Mouse (Mus musculus): ENCODE measurements around the gene Pigp. TPM values are rescaled to one million over a fixed set of nuclear protein-coding genes. Genes with fewer than 3 reads are reported as not detected.
"Not testable (repeated sequence)": the region's sequence is repeated elsewhere in the genome, so short reads cannot be mapped to it uniquely, and the experiment has no call there.

Gene Pigp
- polyA plus RNA-seq, 1 experiment, result 25.5 TPM

DNA sequence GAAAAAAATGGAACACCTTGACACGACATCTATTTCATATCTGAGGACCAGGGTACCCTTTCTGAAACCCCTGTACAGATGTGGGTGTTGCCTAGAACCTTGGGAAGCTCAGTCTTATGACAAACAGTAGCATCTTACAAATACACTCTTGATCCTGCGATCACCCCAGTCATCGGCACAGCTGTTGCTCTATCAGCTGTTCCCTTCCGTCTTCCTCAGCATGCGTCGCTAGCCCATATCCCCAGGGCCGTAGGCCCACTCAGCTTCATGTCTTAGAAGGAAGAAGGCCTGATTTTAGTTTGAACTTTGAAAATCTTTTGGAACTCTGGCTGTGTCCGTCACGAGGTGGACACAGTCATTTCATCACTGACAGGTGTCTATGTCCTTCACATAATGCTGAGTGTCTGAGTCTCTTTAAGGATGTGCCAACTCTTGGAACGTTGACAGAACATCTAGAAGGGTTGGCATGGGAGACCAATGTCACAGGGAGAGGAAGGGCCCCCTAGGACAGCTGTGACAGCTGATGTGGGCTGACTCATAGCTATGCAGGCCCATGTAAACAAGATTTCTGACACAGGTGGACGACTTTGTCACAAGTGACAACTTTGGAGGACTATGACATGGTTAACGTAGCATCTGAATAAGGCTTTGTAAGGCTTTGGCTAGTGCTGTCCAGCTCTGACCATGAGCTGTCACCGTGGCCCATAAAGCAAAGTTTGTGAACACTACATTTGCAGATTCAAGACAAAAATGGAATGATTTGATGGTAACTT is 10.9 kb downstream of the Pigp start:
- 77% methylated on average over 13 of the region's 13 CpGs for WGBS
- DNase-seq (ENCODE audit: low read depth, low spot score), result no peak

DNA sequence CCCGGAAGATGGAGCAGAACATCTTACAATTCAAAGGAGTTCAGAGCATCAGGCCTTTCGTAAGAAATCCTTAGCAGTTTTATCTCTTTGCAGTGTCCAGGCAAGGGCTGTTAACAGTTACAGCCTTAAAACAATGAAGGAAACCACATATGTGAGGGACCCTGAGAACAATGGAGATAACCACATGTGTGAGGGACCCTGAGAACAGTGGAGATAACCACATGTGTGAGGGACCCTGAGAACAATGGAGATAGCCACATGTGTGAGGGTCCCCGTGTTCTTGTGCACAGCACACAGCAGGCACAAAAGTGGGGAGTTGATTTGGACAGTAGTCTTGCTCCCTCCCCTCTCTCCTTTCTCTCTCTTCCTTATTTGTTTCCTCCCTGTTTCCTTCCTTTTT is 13.6 kb downstream of the Pigp start:
- WGBS, result 91% methylated on average over 3 of the region's 3 CpGs
- no peak for DNase-seq (ENCODE audit: low read depth, low spot score)

DNA sequence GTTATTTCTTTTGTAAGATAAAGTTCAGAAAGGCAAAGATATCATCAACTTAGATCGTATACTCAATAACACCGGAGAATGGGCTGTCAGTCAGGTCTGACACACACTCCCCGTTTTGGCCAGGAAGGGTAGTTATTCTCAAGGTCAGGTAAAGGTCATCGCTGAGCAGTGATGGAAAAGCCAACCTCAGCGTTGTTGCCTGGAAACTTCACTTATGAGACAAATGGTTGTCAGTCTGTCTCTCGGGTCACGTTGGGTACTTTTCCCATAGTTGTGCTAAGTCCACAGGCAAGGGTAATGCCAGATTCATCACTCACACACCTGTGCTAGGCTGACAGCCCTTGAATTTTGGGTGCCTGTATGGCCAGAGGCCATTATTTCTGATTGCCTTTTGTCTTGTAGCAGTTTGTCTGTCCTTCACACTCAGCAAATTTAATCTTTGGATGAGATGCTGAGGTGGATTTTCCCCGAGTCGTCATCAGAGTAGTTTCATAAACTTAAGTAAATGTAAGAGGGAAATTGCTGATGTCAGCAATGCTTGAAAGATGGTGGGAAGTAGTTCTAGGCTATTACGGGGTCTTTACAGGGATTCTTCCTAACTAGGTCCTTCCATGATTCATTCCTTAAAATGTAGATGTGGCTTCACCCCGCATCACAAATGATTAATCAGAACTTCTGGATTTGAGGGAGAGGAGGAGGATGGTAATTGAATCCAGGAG is 14.7 kb downstream of the Pigp start:
- 62% methylated on average over 11 of the region's 11 CpGs for WGBS
- DNase-seq (ENCODE audit: low read depth, low spot score), result no peak

DNA sequence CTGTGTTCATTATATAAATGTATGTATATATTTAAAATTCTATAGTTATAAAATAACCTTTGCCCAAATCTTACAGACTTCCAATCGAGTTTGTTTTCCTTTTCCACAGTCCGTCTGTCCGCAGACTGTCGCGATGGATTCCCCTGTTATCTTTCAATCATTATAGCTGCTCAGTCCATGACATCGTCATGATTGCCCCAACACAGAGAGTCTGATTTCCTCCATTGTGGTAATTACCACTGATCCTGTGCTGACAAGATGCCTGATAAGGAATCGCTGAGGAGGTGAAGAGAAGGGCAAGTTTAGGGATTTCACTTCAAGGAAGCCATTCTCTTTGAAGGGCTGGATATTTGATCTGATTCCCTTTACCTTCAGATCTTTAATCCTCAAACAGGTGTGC is 15.6 kb downstream of the Pigp start:
- WGBS, result 31% methylated on average over 7 of the region's 7 CpGs

GRCm38 (mm10) chr16:94354450-94354849 is 17.2 kb downstream of the Pigp start:
- no peak for DNase-seq (ENCODE audit: low read depth, low spot score)
- 29% methylated on average over 9 of the region's 9 CpGs for WGBS

More for the DNA sequence above, 15.6 kb downstream of the Pigp start:
- no peak for DNase-seq (ENCODE audit: low read depth, low spot score)

DNA sequence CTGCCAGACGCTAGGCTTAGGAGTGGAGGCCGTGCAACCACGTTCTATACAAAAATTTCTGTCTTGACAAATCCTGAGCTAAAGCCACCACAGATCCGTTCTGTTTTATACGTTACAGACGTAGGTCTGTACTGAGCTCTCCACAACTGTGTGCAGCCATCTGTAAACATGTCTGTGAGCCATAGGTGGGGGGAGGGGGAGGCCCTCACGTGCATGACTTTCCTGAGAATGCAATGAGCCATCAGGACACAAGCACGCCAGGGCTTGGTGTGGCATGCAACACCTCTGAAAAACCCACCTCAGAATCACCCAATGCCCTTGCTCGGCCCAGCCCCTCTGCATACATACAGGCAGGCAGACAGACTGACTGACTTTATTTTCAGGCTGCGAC is 21.4 kb downstream of the Pigp start:
- WGBS, result 68% methylated on average over 10 of the region's 10 CpGs
- DNase-seq (ENCODE audit: low read depth, low spot score), result no peak

DNA sequence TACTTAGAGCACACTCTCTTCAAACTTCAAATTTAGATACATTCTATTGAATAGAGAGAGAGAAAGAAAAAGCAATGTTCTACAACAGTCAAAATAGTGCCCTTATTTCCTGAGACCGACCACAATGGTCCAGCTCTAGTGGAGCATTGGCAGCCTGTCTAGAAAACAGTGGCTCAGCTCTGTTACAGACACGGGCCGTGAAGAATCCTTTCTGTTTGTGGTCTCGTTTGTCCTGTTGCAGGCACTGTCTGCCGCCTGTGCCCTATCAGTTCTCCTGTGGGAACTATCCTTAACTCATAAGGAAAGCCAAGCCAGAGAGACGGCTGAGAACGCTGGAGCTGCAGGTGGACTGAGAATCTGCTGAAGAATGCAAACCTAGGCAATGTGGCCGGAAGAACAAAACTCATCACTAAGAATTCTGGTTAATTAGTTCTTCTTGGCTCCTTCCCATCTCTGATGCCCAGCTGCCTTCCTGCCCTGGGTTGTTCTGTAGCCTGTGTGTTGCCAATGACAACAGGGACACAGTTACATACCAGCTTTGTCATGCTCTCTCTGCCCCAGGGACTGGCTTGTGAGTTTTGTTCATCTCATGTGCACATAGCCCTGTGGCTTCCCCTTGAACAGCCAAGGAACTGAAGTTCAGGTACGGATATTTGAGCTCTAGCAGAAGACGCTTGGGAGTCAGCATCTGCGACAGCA is 21.9 kb downstream of the Pigp start:
- WGBS, result 57% methylated on average over 11 of the region's 11 CpGs
- no peak for DNase-seq (ENCODE audit: low read depth, low spot score)

DNA sequence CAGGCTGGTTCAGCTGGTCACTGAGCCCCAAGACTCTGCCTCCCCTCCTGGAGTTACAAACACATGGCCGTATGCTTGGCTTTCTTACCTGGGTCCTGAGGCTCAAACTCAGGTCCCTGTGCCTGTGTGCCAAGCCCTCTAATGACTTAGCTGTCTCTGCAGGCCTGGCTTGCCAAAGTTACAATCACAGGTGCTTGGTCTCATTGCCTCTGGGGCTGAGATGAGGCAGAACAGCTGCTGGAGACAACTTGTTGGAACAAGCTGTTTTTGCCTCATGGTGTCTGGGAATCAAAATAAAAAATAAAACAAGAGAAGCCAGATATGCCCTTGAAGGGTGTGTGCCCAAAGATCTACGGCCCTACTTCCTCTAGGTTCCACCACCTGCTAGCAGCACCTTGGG is 22.9 kb downstream of the Pigp start:
- no peak for DNase-seq (ENCODE audit: low read depth, low spot score)
- WGBS, result 73% methylated on average over 2 of the region's 2 CpGs

GRCm38 (mm10) chr16:94347080-94347731 is 24.4 kb downstream of the Pigp start:
- 71% methylated on average over 7 of the region's 7 CpGs for WGBS
- no peak for DNase-seq (ENCODE audit: low read depth, low spot score)

DNA sequence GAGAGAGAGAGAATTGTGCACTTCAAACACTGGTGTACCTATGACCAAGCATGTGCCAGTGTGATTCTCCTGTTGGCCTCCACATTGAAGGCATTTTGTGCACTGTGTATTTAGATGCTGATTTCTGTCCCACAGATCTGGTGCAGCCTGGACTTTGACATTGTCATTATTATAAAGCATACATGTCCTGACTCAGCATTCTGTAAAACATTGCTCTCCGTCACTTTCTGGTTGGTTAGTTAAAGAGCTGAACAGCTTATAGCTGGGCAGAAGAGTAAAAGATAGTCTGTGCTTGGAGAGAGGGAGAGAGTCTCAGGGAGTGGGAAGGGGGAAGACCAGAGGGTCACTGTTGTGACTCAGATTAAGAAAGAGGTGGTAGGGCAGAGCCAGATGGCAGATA is 25.9 kb downstream of the Pigp start:
- no peak for DNase-seq (ENCODE audit: low read depth, low spot score)
- WGBS, result 74% methylated on average over 1 of the region's 1 CpGs

DNA sequence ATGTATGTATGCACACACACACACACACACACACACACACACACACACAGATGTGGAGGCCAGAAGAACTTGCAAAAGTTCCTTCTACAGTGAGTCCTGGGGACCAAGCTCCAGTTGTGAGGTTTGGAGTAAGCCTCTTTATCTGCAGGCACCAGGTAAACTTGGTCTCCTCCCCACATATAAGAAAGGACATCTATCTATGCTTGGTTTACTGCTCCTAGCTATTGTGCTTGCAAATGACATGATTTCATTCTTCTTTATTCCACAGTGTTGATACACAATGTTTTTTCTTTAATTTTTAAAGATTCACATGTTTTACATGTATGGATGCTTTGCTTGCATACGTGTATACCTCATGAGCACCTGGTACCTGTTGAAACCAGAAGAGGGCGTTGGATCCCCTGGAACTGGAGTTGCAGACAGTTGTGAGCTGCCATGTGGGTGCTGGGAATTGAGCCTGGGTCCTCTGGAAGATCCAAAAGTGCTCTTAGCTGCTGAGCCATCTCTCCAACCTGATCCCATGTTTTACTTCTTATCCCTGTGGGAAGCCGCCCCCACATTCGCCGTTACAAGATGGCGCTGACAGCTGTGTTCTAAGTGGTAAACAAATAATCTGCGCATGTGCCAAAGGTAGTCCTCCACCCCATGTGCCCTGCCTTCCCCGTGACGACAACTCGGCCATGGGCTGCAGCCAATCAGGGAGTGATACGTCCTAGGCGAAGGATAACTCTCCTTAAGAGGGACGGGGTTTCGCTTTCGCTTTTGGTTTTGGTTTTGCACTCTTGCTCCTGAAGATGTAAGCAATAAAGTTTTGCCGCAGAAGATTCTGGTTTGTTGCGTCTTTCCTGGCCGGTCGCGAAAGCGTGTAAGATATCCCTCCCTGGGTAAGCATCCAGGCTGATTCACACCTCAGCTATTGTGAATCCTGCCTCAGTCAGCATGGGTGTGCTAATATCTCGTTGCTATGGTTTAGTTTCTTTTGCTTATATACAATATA is 32.2 kb downstream of the Pigp start:
- WGBS, result 92% methylated on average over 20 of the region's 22 CpGs
- not testable (repeated sequence) for DNase-seq (ENCODE audit: low read depth, low spot score)

DNA sequence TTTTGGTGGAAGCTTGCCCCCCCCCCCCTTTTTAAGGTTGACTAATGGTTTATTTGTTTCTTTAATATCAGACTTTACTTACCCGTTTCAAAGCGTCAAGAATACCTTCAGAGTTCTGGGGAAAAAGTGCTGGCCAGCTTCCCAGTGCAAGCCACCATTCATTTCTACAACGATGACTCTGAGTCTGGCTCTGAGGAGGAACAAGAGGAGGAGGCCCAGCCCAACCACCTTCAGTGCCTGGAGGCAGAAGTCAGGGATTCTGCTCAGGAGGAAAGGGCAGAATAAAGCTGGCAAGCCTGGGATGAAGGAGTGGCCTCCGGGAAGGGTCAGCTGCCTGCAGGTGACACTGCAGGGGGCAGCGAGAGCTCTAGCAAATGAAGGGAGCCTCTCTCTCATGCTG is 36.0 kb downstream of the Pigp start:
- WGBS, result 43% methylated on average over 5 of the region's 5 CpGs
- DNase-seq (ENCODE audit: low read depth, low spot score), result no peak

- WGBS, result 73% methylated on average over 5 of the region's 5 CpGs
- no peak for DNase-seq (ENCODE audit: low read depth, low spot score)
Observed at GRCm38 (mm10) chr16:94331886-94332252, 39.8 kb downstream of the Pigp start.

- no peak for DNase-seq (ENCODE audit: low read depth, low spot score)
- 89% methylated on average over 9 of the region's 9 CpGs for WGBS
Observed at GRCm38 (mm10) chr16:94331233-94331885, 40.3 kb downstream of the Pigp start.

DNA sequence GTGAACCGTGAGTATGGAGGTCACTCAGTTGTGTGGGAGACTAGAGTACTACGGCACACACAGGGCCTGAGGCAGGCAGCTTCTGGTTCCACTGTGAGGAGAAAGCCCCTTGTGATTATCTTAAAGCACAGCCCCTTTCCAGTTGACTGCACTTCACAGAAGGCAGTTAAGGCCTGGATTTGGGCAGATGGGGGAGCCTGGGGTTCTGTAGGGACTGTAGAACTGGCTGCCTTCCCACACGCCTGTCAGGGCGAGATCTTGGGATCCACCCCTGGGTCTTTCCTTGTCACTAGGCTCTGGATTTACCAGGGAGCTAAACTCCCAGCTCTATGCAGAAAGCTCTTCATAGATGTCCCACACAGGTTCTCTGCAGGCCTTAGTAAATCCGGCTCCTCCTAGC is 41.2 kb downstream of the Pigp start:
- no peak for DNase-seq (ENCODE audit: low read depth, low spot score)
- WGBS, result 97% methylated on average over 5 of the region's 5 CpGs

- DNase-seq (ENCODE audit: low read depth, low spot score), result no peak
- 43% methylated on average over 25 of the region's 25 CpGs for WGBS
Observed at GRCm38 (mm10) chr16:94328881-94329867, 42.5 kb downstream of the Pigp start.

Measured in large intestine, adult 2 months (tissue).